In the genomic region with DNA sequence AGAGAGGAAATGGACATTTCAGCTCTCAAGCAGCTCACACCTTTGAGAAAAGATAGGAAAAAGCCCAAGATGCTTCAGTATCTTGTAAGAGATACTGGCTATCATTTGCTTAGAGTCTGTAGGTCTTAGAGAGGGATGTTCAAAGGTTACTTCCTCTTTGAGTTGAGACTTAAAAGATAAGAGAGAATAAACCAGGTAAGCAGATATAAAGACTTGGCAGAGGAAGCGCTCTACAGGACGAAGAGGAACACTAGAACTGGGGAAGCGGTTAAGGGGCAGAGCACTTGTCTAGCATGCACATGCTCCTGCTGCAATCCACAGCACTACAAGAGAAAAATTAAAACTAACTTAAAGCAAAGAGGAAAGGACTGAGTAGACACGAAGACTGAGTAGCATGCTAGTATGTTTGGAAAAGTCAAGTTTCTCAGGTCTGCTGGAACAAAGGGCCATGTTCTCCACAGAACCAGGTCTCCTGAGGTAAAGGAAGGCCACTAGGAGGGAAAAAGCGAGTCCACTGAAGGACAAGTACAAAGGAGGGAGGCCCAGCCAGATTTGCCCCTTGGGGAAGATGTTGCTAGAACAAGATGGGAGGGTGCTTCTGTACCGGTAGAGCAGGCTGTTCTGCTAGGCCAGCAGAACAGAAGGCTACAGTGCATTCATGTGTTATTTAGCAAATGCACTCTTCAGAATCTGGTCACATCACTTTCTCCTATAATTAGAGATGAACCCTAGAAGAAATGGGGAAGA, we compare ENCODE assay signal across 13 mouse cellular contexts. TPM values are rescaled to one million over a fixed set of nuclear protein-coding genes. Genes with fewer than 3 reads are reported as not detected.
DNase-seq lines count a peak whose midpoint lies in the region; ATAC-seq and TF ChIP-seq lines count a peak whose summit lies in the region.
"Had no signal": no experiment of that assay in that cellular context is flagged by ENCODE, and none has a peak within 500 bp of the region (broad histone marks: within the 10 kb centered on the region; RNA-seq: fewer than 3 reads in every experiment).

No protein-coding gene starts in this region.

- peak overlapping the region; percentile 43 for H3K27ac ChIP-seq in liver, embryonic 12.5 days
- H3K27ac ChIP-seq in liver, postnatal 0 days (ENCODE audit: low read depth) = no peak overlapping the region; the same call in 1 of the 2 replicates

- 59% methylated on average over 6 of the region's 6 CpGs for WGBS in liver, embryonic 12.5 days (ENCODE audit: insufficient replicate concordance)
- WGBS in liver, postnatal 0 days (ENCODE audit: insufficient replicate concordance) = 62% methylated on average over 6 of the region's 6 CpGs

- H3K27me3 ChIP-seq in liver, embryonic 12.5 days (replicated peaks) = no peaks in the 10 kb centered on the region
- H3K27me3 ChIP-seq in liver, postnatal 0 days (ENCODE audit: insufficient read depth, low read length) = no peaks in the 10 kb centered on the region
- H3K27me3 ChIP-seq in G1E (ENCODE audit: insufficient read depth, low read length) = no peaks in the 10 kb centered on the region
- H3K27me3 ChIP-seq in splenic B cell, adult 2 months (ENCODE audit: control insufficient read depth, insufficient read depth, low read length, poor library complexity, severe bottlenecking) = no peaks in the 10 kb centered on the region
- H3K27me3 ChIP-seq: CH12.LX had no signal

- ATAC-seq in liver, embryonic 12.5 days = no peak
- no peak for ATAC-seq in liver, postnatal 0 days
- peak; percentile 29; the same call in 1 of the 2 replicates for ATAC-seq in G1E (ENCODE audit: extremely low read depth, insufficient number of reproducible peaks, low FRiP score, poor library complexity, severe bottlenecking)
- ATAC-seq in inflammation-experienced regulatory T-cells, adult 6 months = peak; percentile 68

- H3K4me2 ChIP-seq in liver, embryonic 12.5 days = no peak overlapping the region
- H3K4me2 ChIP-seq in liver, postnatal 0 days (ENCODE audit: low read depth, low read length) = no peak overlapping the region

- intact Hi-C loops in left cerebral cortex, postnatal 4 days (cut with DNase I) = no loop called here

- no peaks in the 10 kb centered on the region for H3K36me3 ChIP-seq in liver, embryonic 12.5 days
- H3K36me3 ChIP-seq in liver, postnatal 0 days (replicated peaks; ENCODE audit: insufficient read depth, low read length) = no peaks in the 10 kb centered on the region
- peaks cover 16% of the 10 kb centered on the region for H3K36me3 ChIP-seq in G1E (replicated peaks)
- no peaks in the 10 kb centered on the region for H3K36me3 ChIP-seq in splenic B cell, adult 2 months (ENCODE audit: control insufficient read depth, insufficient read depth, low read length, poor library complexity, severe bottlenecking)

- H3K4me3 ChIP-seq in liver, embryonic 12.5 days = no peak overlapping the region
- no peak overlapping the region for H3K4me3 ChIP-seq in liver, postnatal 0 days (ENCODE audit: low read depth, low read length)
- H3K4me3 ChIP-seq in G1E (ENCODE audit: low read depth, low read length) = no peak overlapping the region; the same call in 1 of the 2 replicates

- peaks cover 37% of the 10 kb centered on the region for H3K4me1 ChIP-seq in liver, embryonic 12.5 days
- peaks cover 21% of the 10 kb centered on the region for H3K4me1 ChIP-seq in liver, postnatal 0 days (ENCODE audit: insufficient read depth)
- peaks cover 71% of the 10 kb centered on the region for H3K4me1 ChIP-seq in G1E (ENCODE audit: insufficient read depth, low read depth, low read length)

- H3K9me3 ChIP-seq in liver, embryonic 12.5 days (replicated peaks) = no peaks in the 10 kb centered on the region
- H3K9me3 ChIP-seq in liver, postnatal 0 days (ENCODE audit: low read length) = no peaks in the 10 kb centered on the region
- H3K9me3 ChIP-seq in G1E (replicated peaks) = no peaks in the 10 kb centered on the region

- TF ChIP-seq CTCF in liver, postnatal 0 days (IDR thresholded peaks at IDR 0.05; ENCODE audit: low read depth) = no peak
- no peak for TF ChIP-seq CTCF in G1E (IDR thresholded peaks at IDR 0.05; ENCODE audit: low read depth, low read length)

- H3K9ac ChIP-seq in liver, embryonic 12.5 days = no peak overlapping the region
- no peak overlapping the region for H3K9ac ChIP-seq in liver, postnatal 0 days (replicated peaks)
- H3K9ac ChIP-seq: forebrain, postnatal 0 days had no signal

- DNase-seq in liver, postnatal 0 days = no peak
- no peak for DNase-seq in G1E (ENCODE audit: low spot score)
- DNase-seq in splenic B cell, adult 2 months (ENCODE audit: low read depth, low spot score) = peak; percentile 64
- no peak for DNase-seq in embryo, embryonic 10.5 days (ENCODE audit: low spot score)
- DNase-seq in retina, embryonic 14.5 days (ENCODE audit: low spot score) = no peak
- no peak for DNase-seq in left cerebral cortex, postnatal 4 days
- DNase-seq: cerebellum, adult 9-10 months; forebrain, postnatal 0 days; heart, postnatal 14 days; kidney, postnatal 4 days had no signal

- no peak for TF ChIP-seq EP300 in liver, postnatal 0 days (IDR thresholded peaks at IDR 0.05; ENCODE audit: low read depth)

RNA-seq across cellular contexts. Expression of gene Fam69a, which starts 8.4 kb away (rescaled TPM):
- 12.5 and 13.8 TPM in 2 replicates for polyA plus RNA-seq in liver, embryonic 12.5 days (2016; fragmentation: Nextera tagmentation; extraction: Ambion mirVana)
- polyA plus RNA-seq in liver, postnatal 0 days (2015; fragmentation: Nextera tagmentation; extraction: Ambion mirVana) = 8.3 and 9.0 TPM in 2 replicates
- 52.3 and 54.3 TPM in 2 replicates for total RNA-seq in G1E (2014; fragmentation: Nextera tagmentation)
- total RNA-seq in G1E (2017) = 24.9 and 25.8 TPM in 2 replicates
- polyA plus RNA-seq in G1E (2012) = 1.8 and 2.3 TPM in 2 replicates
- polyA plus RNA-seq in inflammation-experienced regulatory T-cells, adult 6 months (2017; shearing (Covaris generic)) = 10 to 100 TPM; 68.5 to 100.0 (median 78.8) TPM
- 10 to 100 TPM; 36.3 to 37.9 TPM for total RNA-seq in left cerebral cortex, postnatal 4 days (2021)

Comparison
In these comparisons a context has a peak if more than half of its experiments do, and no peak if none do; other contexts are left out.
1. ATAC-seq: peak in G1E (single experiment) and inflammation-experienced regulatory T-cells, adult 6 months (single experiment); none in liver, embryonic 12.5 days (single experiment) and liver, postnatal 0 days (single experiment).